Mouse (Mus musculus) layer of hippocampus, adult 9-10 months (tissue): ENCODE data around the gene Gm45062.

Experiments
- DNase-seq: peaks from one replicate; pipeline ENCODE4 v3.0.0; 2022; ENCODE audit warnings: low spot score

The Gm45062 gene

GRCm38 (mm10) chr6:8628226-8628625 lies 369.0 kb downstream of the Gm45062 start:
- DNase-seq, result no peak

GRCm38 (mm10) chr6:8628715-8629267 lies 369.5 kb downstream of the Gm45062 start:
- DNase-seq, result no peak

- no peak for DNase-seq
These were observed 371.3 kb downstream of the Gm45062 start for GRCm38 (mm10) chr6:8630531-8630930.

GRCm38 (mm10) chr6:8631362-8631761 lies 372.1 kb downstream of the Gm45062 start:
- DNase-seq, result no peak

GRCm38 (mm10) chr6:8631986-8632632 lies 372.9 kb downstream of the Gm45062 start:
- no peak for DNase-seq

GRCm38 (mm10) chr6:8632701-8633100 lies 373.5 kb downstream of the Gm45062 start:
- no peak for DNase-seq

GRCm38 (mm10) chr6:8638122-8638521 lies 378.9 kb downstream of the Gm45062 start:
- DNase-seq, result peak; percentile 33

GRCm38 (mm10) chr6:8638899-8639298 lies 379.6 kb downstream of the Gm45062 start:
- DNase-seq, result no peak

- DNase-seq, result no peak
These were observed 380.3 kb downstream of the Gm45062 start for GRCm38 (mm10) chr6:8639526-8639925.

GRCm38 (mm10) chr6:8640863-8641262 lies 381.6 kb downstream of the Gm45062 start:
- DNase-seq, result no peak

GRCm38 (mm10) chr6:8644703-8645102 lies 385.5 kb downstream of the Gm45062 start:
- no peak for DNase-seq

- DNase-seq, result no peak
These were observed 386.5 kb downstream of the Gm45062 start for GRCm38 (mm10) chr6:8645708-8646107.
